Mouse (Mus musculus): ENCODE measurements around the gene Zfp784.
"Not testable (repeated sequence)": the region's sequence is repeated elsewhere in the genome, so short reads cannot be mapped to it uniquely, and the experiment has no call there.

Gene Zfp784

DNA sequence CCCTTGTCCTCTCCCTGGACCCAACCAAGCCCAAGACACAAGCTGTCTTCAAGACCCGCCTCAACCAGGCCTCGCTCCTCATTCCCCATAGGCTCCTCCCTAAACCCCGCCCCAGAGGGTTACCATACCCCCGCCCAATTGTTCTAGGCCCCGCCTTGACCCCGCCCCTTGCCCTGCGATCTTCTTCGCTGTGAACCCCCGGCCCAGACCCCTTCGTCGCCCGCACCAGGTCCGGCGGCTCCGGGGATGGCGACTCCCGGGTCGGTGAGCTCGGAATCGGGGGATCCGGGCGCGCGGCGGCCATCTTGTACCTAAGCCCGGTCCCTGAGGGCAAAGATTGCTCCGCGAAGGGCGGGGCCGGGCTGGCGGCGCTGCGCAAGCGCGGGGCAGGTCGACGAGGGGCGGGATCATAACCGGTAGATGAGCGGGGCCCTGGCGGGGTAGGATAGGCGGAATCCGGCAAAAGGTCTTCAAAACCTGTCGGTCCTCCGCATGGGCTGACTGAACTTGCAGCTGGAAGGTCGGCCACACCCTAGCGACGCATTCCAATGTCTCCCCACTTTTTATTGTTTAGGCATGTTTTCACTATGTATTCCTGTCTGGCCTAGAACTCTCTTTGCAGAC lies at the start of gene Zfp784:
Zfp784 (minus strand) TSS at position 338 of the 624 bp plus-strand sequence.
- peak; percentile 97 for DNase-seq

DNA sequence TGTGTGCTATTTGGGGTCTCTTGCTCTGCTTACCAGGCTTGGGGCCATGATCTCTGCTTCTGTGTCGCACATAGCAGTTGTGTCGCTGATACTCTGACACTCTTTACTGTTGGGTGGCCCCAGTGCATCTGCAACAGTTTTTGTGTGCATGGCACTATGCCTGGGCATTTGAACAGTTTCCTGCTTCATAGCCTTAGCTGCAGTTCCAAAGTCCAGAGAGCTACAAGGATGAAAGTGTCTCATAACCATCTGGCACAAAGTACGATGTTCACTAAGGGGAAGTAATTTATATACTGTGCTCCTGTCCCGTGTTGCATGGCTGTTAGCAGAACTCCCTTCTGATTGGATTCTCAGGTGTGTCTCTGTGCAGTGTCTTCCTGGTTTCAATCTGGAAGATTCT lies 49.6 kb upstream of the Zfp784 start:
- DNase-seq, result no peak

DNA sequence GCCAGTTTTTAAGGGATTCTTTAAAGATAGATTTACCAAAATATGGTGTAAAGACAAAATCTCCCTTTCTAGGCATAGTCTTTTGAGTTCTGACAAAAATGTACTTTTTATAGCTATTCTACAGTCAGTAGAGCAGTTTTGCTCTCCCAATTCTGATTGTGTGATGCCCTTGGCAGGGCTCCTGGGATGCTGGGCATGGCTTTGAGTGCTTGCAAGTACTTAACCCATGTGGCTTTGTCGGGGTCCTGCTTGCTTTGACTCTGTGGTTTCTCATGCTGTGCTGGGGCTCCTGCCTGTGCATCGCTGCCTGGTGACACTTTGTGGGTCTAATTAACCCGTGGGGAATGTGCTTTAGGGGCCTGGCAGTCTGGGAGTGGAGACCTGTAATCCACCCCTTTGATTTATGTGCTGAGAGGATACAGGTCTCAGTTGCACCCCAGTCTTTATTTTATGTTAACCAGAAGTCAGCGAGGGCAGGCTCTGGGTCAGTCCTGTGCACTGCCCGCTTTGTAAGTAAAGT lies 48.7 kb upstream of the Zfp784 start:
- no peak for DNase-seq

DNA sequence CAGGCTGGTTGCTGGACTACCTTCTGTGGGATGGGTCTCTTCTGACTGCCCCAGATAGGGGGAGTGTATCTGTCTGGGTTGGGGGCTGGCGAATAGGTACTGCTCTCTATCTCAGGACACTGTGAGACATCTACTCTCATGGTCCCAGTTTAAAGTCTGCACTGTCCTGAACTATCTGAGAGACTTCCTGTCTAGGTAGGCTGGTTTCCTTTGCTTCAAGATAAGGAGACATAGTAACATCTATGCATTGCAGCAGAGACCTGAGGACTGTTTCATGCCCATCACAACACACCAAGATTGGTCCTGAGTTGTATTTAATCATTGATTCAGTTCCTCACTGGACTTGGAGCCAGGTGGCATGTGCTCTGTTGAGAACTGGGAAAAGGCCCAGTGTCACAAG lies 47.3 kb upstream of the Zfp784 start:
- DNase-seq, result no peak

DNA sequence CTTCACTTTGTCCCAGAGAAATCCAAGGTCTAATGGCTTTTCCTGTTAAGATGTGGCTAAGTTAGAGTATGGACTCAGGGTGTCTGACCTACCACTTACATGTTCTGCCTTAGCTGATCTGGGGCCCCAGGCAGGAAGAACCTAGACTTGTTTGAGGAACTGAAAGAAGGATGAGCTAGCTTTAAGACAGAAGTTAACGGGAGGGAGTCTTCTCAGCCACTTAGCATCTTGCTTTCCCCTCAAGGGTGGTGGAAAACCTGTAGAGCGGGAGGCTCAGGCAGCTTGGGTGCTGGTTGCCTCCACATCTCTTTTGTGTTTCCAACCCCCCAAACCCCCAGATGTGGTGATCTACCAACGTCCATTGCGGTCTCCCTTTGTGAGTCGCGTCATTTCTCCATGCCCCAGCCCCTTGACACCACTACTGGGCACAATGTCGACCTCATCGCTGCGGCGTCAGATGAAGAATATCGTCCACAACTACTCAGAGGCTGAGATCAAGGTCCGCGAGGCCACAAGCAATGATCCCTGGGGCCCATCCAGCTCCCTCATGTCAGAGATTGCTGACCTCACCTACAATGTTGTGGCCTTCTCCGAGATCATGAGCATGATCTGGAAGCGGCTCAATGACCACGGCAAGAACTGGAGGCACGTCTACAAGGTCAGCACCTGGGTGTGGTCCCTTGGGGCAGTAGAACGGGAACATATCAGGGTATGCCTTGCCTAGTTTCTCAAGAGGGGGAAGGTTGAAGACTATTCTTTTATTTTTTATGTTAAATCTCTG lies 45.3 kb upstream of the Zfp784 start:
- DNase-seq, result no peak

DNA sequence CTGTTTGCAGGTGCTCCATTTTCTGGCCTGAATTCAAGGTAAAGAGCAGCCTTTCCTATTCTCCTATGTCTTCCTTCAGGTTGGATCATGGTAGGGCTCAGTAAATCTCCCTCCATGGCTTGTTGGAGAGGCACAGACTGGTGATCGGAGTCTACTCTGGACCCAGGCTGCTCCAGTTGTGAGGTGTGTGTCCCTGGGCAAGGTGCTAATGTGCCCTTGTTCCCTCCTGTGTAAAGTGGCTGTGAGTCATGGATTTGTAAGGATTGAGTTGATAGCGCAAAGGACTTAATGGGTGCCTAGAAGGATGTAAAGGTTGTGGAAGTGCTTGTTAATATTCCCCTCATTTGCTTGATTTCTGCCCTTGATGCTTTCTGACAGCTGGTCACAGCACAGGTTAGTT lies 43.7 kb upstream of the Zfp784 start:
- DNase-seq, result no peak

DNA sequence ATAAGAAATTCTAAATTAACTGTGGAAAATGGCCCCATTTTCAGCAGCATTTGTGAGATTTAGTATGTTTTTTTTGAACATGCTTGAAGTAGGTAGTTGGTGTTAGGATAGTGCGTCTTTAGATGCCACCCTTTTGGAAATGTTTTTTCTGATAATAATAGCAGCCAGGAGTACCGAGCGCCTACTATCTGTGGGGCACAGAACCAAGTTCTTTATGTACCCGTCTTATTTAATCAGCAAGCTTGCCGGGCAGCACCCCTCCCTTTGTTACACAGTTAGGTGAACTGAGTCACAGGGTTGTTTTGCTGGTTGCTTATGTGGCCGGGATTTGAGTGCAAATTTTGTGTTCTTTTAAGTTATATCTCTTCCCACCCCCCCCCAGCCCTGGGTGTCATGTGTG lies 43.0 kb upstream of the Zfp784 start:
- DNase-seq, result no peak

DNA sequence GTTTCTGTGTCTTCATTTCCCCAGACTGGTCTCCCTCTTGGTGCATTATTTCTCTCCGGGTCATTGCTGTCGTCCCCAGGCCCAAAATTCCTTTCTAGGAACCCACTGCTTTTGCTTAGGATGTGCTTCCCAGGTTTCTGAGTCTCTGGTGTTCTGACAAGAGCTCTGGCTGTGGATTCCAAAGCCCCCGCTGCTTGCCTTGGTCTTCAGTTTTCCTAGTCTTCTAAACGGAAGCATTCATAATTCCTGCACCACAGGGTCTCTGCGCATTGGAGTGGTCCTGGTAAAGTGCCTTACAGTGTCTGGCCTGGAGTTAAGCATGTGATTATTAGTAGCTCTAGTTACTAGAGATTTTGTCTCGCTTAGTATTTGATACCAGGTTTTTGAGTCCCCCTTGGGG lies 42.6 kb upstream of the Zfp784 start:
- DNase-seq, result no peak

DNA sequence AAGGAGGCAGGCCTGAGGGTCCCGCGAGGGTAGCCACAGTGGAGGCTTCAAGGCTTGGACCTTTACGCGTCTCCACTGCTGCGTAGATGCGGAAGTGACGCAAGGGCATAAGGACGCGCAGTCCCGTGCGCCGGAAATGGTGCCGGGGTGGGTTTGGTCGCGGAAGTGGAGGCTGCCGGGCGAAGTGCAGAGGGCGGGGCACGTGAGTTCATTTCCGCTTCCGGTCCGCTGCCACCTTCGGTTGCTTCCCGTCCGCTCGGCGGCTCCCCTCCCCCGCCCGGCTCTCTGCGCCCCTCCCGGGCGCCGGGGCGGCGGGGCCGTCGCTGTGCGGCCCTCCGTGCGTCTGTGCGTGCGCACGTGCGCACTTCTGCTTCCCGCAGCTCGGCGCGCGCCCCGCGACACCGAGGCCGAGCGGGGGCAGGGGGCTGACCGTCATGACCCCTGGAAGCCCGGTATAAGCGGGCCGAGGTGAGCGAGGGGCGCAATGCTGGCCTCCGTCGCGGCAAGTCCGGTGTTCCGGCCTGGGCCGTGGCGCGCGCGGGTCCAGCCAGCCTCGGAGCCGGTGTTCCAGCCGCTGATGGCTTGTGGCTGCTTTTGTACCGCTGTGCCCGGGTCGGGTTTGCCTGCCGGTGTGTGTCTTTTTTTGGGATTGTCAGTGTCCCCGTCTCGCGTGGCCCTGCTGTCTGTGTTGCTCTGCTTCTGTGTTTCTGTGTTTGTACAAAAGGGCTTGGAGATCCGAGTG lies 41.9 kb upstream of the Zfp784 start, which contains the start of gene Epn1:
Epn1 (plus strand) TSS at position 226 of the 742 bp plus-strand sequence.
- peak; percentile 98 for DNase-seq

DNA sequence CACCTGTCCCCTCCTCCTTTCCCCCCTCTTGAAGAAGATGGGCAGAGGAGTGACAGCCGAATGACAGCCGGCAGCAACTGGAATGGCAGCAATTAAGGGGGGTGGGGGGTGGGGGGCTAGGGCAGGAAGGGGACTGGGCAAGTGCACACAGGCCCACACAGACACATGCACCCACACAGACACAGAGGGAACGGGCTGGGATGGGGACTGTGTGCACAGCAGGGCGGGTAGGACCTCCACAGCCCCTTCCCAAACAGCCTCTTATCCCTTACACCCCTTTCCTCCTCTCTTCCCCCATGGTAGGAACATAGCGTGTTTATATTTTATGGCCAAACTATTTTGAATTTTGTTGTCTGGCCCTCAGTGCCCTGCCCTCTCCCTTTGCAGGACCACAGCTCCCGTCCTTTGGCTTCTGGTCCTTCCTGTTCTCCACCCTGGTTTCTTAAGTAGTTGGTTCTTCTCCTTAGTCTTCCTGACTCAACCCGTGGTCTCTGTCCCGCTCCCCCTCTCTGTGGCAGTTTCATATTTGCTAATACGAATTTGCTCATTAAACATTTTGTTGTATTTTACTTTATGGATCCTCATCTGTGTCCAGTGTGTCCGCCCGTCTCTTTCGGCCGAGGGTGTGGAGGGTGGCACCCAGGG lies 41.2 kb upstream of the Zfp784 start:
- DNase-seq, result not testable (repeated sequence)

DNA sequence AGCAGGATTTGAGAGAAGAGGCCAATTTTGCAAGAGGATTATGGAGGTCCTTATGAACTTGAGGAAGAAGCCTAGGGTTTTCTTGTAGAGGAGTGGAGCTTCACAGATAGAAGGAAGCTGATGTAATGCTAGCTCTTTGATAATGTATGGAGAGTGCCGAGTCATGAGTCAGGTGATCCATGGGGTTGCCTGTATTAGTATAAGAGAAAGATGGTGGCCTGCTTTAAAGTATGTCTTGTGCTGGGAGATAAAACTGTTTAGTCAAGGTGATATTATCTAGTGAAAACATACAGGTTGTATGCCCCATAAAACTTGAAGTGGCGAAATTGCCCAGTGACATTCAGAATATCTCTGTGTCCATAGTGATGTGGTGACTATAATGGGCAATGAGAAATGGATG lies 38.7 kb upstream of the Zfp784 start:
- DNase-seq, result no peak

DNA sequence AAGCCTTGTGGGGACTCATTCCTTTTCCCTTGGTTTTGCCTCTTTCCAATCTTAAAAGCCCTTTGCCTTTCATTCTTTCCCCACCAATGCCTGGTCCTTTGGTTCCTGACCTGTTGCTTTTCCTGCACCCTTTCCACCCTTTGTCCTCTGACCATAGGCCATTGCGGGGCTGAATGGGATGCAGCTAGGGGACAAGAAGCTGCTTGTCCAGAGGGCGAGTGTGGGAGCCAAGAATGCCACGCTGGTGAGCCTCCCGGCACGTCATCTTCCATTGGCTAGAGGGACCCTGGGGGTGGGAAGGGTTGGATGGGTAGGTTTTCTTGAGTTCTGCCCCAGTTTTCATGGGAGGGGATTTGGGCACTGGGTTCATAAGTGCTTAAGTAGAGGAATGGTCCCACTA lies 36.7 kb upstream of the Zfp784 start:
- DNase-seq, result no peak

DNA sequence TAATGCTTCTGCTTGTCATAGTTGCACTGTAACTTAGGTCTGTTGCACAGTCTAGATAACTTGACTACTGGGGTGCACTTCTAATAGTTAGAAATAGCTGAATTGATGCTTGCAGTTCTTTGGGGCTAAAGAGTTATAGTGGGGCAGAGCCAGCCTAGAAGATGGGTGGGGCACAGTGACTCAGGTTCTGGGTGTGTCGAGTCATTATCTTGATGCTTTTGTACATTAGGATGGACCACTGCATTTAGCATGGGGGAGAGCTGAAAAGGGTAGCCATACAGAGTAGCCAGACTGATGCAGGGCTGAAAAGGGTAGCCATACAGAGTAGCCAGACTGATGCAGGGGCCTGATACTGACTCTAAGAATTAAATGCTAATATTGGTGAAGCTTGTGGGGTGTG lies 35.3 kb upstream of the Zfp784 start:
- no peak for DNase-seq

DNA sequence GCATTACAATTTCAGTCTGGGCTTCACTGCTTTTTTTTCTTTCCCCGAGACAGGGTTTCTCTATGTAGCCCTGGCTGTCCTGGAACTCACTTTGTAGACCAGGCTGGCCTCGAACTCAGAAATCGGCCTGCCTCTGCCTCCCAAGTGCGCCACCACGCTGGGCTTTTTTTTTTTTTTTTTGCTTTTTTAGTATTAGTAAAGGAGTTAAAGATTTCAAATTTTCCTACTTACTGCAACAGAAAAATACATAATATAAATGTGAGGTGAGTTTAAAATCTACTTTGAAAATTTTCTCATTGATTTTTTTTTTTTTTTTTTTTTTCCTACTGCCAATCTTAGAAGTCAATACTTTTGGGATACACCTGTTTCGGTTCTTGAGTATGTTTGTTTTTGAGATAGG lies 26.6 kb upstream of the Zfp784 start:
- DNase-seq, result no peak

DNA sequence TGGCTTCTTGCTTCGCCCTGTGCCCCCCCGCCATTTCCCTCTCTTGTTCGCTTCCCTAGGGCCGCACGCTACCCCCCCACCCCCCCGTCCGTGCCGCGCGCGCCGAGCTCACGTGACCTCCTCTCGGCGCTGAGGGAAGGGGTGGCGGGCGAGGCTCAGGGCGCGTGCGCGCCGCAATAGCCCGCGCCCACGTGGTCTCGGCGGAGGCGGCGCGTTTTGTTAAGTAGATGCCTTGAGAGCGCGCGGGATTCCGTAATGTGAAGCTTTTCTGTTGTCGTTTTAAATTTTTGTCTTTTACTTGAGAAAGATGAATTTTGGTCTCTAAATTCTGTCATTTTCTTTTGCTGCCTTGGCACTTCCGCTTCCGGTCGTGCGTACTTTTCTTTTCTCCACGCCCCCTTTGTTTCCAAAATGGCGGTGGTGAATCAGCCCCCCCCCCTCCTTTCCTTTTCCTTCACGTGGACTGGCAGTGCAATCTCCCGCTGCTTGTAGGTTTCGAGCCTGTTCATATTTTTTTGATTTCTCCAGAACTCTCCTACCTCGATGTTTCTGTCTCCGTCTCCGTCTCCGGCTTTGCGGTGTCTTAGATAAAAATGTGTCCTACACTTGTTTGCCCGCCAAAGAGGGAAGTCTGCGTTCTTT lies 24.2 kb upstream of the Zfp784 start:
- DNase-seq, result peak; percentile 83

DNA sequence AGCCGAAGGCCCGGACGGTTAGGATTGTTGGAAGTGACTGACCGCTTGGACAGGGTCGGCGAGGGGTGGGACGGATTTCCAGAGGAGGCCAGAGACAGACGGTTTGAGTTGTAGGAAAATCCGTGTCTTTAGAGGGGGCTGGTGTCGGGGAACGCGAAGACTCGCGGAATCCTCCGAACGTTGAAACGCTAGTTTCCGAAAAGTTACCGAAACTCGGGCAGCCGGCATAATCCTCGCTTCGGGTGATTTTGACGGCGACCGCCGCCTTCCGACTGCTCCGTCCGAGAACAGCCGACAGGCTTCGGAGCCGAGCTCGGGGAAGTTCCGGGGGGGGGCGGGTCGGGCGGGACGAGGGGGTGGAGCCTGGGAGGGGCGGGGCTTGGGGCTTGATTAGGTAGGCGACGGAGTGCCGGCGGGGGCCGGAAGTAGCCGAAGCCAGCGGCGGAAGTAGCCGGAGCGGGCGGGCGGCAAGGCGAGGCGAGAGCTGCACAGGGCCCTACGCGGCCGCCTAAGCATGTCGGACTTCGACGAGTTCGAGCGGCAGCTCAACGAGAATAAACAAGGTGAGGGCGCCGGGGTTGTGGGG lies 23.6 kb upstream of the Zfp784 start, which contains the start of gene U2af2:
U2af2 (plus strand) TSS at position 370 of the 586 bp plus-strand sequence.
- peak; percentile 94 for DNase-seq

DNA sequence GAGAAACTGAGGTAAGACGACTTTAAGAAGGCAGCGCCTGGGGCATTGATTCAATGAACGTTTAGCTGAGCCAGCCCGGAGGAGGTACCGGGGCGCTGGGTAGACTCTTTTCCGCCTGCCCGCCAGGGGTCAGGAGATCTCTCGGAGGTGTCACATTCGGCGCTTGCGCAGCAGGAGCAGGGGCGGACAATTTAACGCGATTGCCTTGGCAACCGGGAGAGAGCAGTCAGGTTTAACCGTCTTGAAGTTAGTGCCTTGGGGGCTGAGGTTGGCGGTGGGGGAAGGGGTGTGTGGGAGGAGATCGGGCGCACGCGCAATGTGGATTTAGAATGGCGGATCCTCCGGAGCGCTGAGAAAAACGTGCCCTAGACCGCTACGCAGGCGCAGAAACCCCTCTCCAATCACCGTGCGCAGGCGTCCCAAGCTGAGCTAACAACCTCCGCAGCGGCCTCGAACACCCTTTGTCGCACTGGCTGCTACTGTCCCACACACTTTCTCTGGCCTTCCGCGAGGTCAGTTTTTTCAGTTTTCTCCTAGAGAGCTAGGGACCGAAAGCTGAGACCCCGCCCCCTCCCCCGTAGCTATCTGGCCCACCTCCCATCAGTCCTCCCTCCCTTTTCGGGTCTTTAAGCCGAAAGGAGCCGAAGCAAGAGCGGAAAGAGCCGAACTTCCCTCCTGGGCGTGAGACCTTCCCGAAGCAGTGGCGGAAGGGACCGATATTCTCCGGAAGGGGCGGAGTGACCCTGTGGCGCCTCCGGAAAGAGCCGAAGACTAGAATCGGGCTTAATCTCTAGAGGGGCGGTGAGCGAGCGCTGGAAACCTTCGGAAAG lies 22.9 kb upstream of the Zfp784 start:
- peak; percentile 99 for DNase-seq

DNA sequence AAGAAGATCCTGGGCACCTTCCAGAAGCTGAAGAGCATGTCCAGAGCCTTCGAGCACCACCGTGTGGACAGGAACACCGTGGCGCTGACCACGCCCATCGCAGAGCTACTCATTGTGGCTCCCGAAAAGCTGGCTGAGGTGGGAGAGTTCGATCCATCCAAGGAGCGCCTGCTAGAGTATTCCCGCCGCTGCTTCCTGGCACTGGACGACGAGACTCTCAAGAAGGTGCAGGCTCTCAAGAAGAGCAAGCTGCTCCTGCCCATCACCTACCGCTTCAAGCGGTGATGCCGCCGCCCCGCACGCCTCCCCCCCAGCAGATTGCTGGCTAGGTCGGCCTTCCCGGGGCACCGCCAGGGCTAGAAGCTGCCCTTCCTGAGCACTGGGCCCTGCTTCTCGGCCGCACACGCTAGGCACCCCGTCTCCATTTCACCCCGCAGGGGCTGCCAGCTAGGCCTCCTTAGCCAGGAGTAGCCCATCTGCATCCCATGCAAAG lies 22.0 kb upstream of the Zfp784 start:
- DNase-seq, result peak; percentile 92

DNA sequence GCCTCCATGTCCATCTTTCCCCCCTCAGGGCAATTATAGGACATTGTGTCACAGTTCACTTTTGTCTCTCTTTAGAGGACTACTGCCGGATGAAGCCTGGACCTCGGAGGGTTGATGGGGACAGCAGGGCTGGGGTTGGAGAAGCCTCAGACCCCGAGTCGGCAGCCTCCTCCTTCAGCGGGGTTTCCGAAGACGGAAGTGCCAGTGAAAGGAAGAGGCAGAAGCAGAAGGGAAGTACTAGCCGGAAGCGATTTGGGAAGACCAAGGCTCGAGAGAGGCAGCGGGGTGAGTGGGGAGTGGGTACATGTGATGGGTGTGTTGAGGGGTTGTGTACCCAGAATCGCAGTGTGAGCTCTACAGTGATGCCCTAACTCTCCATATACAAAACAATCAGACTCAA lies 21.2 kb upstream of the Zfp784 start:
- no peak for DNase-seq

DNA sequence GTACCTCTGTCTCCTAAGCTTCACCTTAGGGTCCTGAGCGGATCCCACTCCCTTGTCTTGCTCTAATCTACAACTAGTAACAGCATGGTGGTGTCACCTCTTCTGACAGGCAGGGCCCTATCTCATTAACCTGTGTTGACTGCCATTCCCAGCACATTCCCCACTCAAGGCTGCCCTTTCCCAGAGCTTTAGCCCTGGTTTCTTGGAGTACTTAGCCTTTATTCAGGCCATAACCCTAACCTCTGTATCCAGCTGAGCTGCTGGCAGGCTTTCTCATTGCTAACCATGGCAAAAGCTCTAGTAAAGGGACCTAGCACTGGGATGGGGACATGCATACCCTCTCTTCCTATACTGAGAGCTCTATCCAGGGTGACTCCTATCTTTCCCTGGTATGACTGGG lies 20.4 kb upstream of the Zfp784 start:
- DNase-seq, result no peak

DNA sequence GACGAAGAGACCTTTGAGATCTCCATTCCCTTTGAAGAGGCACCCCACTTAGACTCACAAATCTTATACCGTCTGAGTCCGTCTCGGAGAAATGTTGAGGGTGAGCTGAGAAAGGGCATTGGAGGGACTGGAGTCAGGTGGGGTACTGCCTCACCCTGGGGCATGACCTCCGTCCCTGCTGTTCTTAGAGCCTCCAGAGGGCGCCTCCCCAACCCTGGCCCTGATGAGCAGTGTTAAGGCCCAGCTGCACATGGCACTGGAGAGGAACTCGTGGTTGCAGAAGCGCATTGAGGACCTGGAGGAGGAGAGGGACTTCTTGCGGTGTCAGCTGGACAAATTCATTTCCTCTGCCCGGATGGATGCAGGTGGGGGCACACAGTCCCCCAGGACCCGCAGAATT lies 19.6 kb upstream of the Zfp784 start:
- DNase-seq, result no peak
